Mouse (Mus musculus): ENCODE data around the gene E2f2. TPM values are rescaled to one million over a fixed set of nuclear protein-coding genes. Genes with fewer than 3 reads are reported as not detected.

E2f2 gene
- total and polyA plus RNA-seq, 2 experiments from 2014 or later, result 2.4 to 6.4 TPM

DNA sequence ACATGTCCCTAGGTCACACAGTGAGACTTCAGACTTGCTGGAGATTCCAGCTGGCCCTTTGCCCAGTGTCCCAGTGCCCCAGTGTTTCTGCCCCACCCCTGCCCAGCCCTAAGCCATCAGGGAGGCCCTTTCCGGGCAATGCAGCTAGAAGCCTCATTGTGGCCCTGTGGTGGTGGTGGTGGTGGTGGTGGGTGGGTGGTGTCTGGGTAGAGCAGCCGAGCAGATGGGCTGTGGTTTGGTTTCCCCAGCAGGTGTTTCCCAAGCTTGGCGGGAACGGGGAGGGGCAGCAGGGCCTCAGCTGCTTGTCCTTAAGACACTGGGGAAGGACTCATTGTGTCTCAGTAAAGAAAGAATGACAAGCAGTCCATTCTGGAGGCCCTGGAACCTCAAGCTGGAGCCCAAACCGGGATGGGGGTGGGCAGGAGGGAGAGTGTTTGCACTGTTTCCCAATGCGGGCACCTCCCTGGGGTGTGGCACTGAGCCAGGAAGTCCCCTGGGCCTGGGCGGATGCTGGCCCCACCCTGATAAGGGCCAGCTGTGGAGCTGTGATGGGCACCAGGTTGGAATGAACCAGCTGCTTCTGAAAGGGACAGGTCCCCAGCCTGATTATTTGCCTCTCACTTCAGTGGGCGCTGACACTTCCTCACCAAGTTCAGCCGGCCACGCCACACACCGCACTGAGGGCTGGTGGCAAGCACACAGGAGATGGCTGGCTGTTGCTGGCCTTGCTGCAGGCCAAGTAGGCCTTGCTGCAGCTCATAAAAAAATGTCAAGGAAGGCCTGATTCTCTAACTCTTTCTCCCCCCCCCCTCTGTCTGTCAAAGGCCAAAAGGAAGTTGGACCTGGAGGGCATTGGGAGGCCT is 5.6 kb downstream of the E2f2 start:
- ATAC-seq (ENCODE audit: insufficient read depth, low read depth) (0 out of 2 replicates have a peak, but pooled peaks have one; percentile 21), DNase-seq (ENCODE audit: low spot score) (no peak)
- no peaks in the 10 kb centered on the region for H3K27me3 ChIP-seq (ENCODE audit: control insufficient read depth, insufficient read depth, low read length)
- peaks cover 20% of the 10 kb centered on the region for H3K4me1 ChIP-seq (ENCODE audit: control insufficient read depth, insufficient read depth)
- H3K4me3 ChIP-seq (ENCODE audit: low read depth, low read length), result no peak overlapping the region
- H3K9ac ChIP-seq (replicated peaks; ENCODE audit: low read depth, low read length), result no peak overlapping the region
- WGBS, result 39% methylated on average over 11 of the region's 11 CpGs
- peak overlapping the region; percentile 8; the same call in 1 of the 2 replicates for H3K4me2 ChIP-seq (ENCODE audit: low read depth, low read length)
- TF ChIP-seq CTCF (IDR thresholded peaks at IDR 0.05; ENCODE audit: low read depth) (no peak), EP300 (IDR thresholded peaks at IDR 0.05; ENCODE audit: low read depth) (no peak)
- H3K36me3 ChIP-seq (replicated peaks; ENCODE audit: control insufficient read depth, insufficient read depth, low read length), result no peaks in the 10 kb centered on the region
- peak overlapping the region; percentile 37 for H3K27ac ChIP-seq (ENCODE audit: low read depth)
- H3K9me3 ChIP-seq (replicated peaks; ENCODE audit: control insufficient read depth, low read length), result no peaks in the 10 kb centered on the region

DNA sequence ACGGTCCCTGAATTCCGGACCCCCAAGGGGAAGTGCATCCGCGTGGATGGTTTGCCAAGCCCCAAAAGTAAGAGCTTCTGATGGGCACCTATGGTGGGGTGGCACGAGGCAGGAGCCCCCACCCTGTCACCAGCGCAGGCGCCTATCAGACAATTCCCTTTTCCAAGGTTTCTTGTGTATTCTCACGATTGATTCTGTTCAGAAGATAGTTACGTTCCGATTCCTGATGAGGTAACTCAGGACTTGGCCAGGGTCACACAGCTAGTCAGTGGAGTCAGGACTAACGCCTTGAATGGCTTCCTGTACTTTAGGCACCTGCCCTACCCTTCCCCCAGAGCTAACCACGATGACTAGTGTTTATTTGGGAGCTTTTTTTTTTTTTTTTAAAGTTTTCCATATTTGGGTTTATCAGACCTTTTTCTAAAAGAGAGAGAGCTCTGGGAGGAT is 6.3 kb downstream of the E2f2 start:
- WGBS, result 78% methylated on average over 12 of the region's 12 CpGs
- Histone ChIP-seq H3K4me2 (ENCODE audit: low read depth, low read length) (peak overlapping the region; percentile 8; the same call in 1 of the 2 replicates), H3K36me3 (replicated peaks; ENCODE audit: control insufficient read depth, insufficient read depth, low read length) (no peaks in the 10 kb centered on the region), H3K27ac (ENCODE audit: low read depth) (peak overlapping the region; percentile 37; the same call in 1 of the 2 replicates), H3K4me1 (ENCODE audit: control insufficient read depth, insufficient read depth) (peaks cover 20% of the 10 kb centered on the region), H3K9ac (replicated peaks; ENCODE audit: low read depth, low read length) (no peak overlapping the region), H3K27me3 (ENCODE audit: control insufficient read depth, insufficient read depth, low read length) (no peaks in the 10 kb centered on the region), H3K9me3 (replicated peaks; ENCODE audit: control insufficient read depth, low read length) (no peaks in the 10 kb centered on the region), H3K4me3 (ENCODE audit: low read depth, low read length) (no peak overlapping the region)
- TF ChIP-seq CTCF (IDR thresholded peaks at IDR 0.05; ENCODE audit: low read depth) (no peak), EP300 (IDR thresholded peaks at IDR 0.05; ENCODE audit: low read depth) (no peak)
- ATAC-seq (ENCODE audit: insufficient read depth, low read depth) (no peak), DNase-seq (ENCODE audit: low spot score) (no peak)

DNA sequence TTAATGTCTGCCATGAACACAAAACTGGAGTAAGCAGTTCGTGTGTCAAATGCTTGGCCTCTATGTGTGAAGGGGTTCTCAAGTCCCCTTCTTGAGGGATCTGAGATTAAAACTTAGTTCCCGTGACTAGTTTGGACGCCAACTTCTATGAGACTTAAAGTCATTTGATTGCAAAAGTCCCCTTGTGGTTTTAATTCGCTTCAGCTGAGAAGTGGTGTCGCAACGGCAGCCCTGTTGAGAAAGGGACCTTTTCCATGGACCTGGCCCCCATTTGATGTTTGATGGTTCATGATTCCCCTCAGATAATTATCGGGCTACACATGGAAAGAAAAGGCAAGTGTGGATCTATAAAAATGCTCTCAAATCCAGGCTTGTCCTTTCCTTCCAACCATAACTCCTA is 7.3 kb downstream of the E2f2 start:
- WGBS, result 88% methylated on average over 7 of the region's 7 CpGs
- no peak for TF ChIP-seq CTCF (IDR thresholded peaks at IDR 0.05; ENCODE audit: low read depth)
- TF ChIP-seq EP300 (IDR thresholded peaks at IDR 0.05; ENCODE audit: low read depth), result no peak
- Histone ChIP-seq H3K36me3 (replicated peaks; ENCODE audit: control insufficient read depth, insufficient read depth, low read length) (no peaks in the 10 kb centered on the region), H3K27me3 (ENCODE audit: control insufficient read depth, insufficient read depth, low read length) (no peaks in the 10 kb centered on the region), H3K9ac (replicated peaks; ENCODE audit: low read depth, low read length) (no peak overlapping the region), H3K27ac (ENCODE audit: low read depth) (0 out of 2 replicates have a peak overlapping the region, but pooled peaks have one; percentile 49), H3K4me3 (ENCODE audit: low read depth, low read length) (no peak overlapping the region), H3K4me1 (ENCODE audit: control insufficient read depth, insufficient read depth) (peaks cover 16% of the 10 kb centered on the region; the same call in 1 of the 2 replicates), H3K4me2 (ENCODE audit: low read depth, low read length) (peak overlapping the region; percentile 52; the same call in 1 of the 2 replicates), H3K9me3 (replicated peaks; ENCODE audit: control insufficient read depth, low read length) (no peaks in the 10 kb centered on the region)
- no peak for DNase-seq (ENCODE audit: low spot score)
- no peak for ATAC-seq (ENCODE audit: insufficient read depth, low read depth)

DNA sequence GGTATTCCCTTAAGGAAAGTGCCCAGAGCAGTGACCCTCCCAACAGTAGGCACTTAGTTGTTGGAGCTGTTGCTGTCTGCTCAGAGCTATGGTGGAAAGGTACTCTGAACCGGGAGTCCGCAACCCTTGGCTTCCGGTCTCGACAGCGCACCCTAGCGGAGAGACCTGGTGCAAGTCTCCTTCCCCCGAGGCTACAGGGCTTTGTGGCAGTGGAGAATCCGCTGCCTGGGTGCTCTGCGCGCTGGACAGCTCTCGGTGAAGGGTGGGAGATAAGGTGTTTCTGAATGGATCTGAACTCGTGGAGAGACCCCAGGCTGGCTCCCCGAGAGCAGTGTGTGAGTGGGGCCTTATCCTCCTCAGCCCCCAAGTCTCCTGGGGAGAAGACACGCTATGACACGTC is 7.8 kb downstream of the E2f2 start:
- Histone ChIP-seq H3K4me1 (ENCODE audit: control insufficient read depth, insufficient read depth) (peaks cover 16% of the 10 kb centered on the region; the same call in 1 of the 2 replicates), H3K36me3 (replicated peaks; ENCODE audit: control insufficient read depth, insufficient read depth, low read length) (no peaks in the 10 kb centered on the region), H3K4me2 (ENCODE audit: low read depth, low read length) (peak overlapping the region; percentile 52), H3K9ac (replicated peaks; ENCODE audit: low read depth, low read length) (0 out of 2 replicates have a peak overlapping the region, but pooled peaks have one; percentile 26), H3K27ac (ENCODE audit: low read depth) (peak overlapping the region; percentile 49), H3K4me3 (ENCODE audit: low read depth, low read length) (peak overlapping the region; percentile 39), H3K9me3 (replicated peaks; ENCODE audit: control insufficient read depth, low read length) (no peaks in the 10 kb centered on the region), H3K27me3 (ENCODE audit: control insufficient read depth, insufficient read depth, low read length) (no peaks in the 10 kb centered on the region)
- 8% methylated on average over 15 of the region's 15 CpGs for WGBS
- peak; percentile 55 for ATAC-seq (ENCODE audit: insufficient read depth, low read depth)
- DNase-seq (ENCODE audit: low spot score), result peak; percentile 75
- TF ChIP-seq EP300 (IDR thresholded peaks at IDR 0.05; ENCODE audit: low read depth) (no peak), CTCF (IDR thresholded peaks at IDR 0.05; ENCODE audit: low read depth) (peak; percentile 74)

DNA sequence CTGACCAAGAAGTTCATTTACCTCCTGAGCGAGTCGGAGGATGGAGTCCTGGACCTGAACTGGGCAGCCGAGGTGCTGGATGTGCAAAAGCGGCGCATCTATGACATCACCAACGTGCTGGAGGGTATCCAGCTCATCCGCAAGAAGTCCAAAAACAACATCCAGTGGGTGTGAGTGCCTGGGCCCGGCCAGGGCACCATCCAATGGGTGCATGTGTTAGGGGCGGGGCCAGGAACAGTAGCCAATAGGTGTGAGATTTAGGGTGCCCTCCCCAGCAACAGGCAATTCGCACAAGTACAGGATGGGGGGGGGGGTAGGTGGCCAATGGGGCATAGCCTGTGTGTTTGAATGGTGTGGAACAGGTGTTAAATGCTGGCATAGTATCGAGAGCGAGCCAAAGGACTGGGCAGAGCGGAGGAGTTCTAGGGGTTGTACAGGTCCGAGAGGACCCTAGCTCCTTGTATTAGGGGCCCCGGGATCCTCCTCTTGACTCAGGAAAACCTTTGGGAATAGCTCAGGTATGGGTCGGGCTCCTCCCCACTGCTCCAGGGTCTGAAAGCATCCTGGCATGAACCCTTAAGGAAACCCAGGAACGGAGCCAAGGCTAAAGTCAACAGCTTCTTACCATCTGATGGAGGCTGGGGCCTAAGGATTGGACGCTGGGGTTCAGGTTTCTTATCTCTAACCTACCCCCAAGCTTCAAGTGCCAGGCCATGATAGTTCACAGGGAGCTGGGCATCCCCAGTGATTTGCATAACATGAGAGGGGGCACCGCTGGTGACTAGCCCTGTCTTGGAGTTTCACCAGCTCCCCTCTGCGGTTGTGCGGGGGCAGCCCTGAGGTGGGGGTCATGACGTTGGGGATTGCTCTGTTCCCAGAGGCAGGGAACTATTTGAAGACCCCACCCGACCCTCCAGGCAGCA is 8.5 kb downstream of the E2f2 start:
- H3K4me1 ChIP-seq (ENCODE audit: control insufficient read depth, insufficient read depth), result peaks cover 16% of the 10 kb centered on the region; the same call in 1 of the 2 replicates
- H3K4me3 ChIP-seq (ENCODE audit: low read depth, low read length), result peak overlapping the region; percentile 39
- no peaks in the 10 kb centered on the region for H3K9me3 ChIP-seq (replicated peaks; ENCODE audit: control insufficient read depth, low read length)
- H3K27me3 ChIP-seq (ENCODE audit: control insufficient read depth, insufficient read depth, low read length), result no peaks in the 10 kb centered on the region
- WGBS, result 29% methylated on average over 23 of the region's 23 CpGs
- H3K27ac ChIP-seq (ENCODE audit: low read depth), result peak overlapping the region; percentile 49
- H3K9ac ChIP-seq (replicated peaks; ENCODE audit: low read depth, low read length), result 0 out of 2 replicates have a peak overlapping the region, but pooled peaks have one; percentile 26
- DNase-seq (ENCODE audit: low spot score) (peak; percentile 75), ATAC-seq (ENCODE audit: insufficient read depth, low read depth) (peak; percentile 79)
- TF ChIP-seq EP300 (IDR thresholded peaks at IDR 0.05; ENCODE audit: low read depth), result no peak
- no peak for TF ChIP-seq CTCF (IDR thresholded peaks at IDR 0.05; ENCODE audit: low read depth)
- no peaks in the 10 kb centered on the region for H3K36me3 ChIP-seq (replicated peaks; ENCODE audit: control insufficient read depth, insufficient read depth, low read length)
- peak overlapping the region; percentile 52 for H3K4me2 ChIP-seq (ENCODE audit: low read depth, low read length)
